Mouse (Mus musculus) urinary bladder, postnatal 0 days (tissue): ENCODE data around the gene Lsm14b. TPM values are rescaled to one million over a fixed set of nuclear protein-coding genes. Genes with fewer than 3 reads are reported as not detected.

Experiments
- polyA plus RNA-seq: library from polyadenylated mRNA; unstranded; fragments of >200 nt; fragmentation: Nextera tagmentation; extraction: Ambion mirVana; gene quantifications from 2 replicates; pipeline ENCODE4 v1.2.1, GENCODE M21; 2015

The Lsm14b gene
- 6.0 and 6.3 TPM in 2 replicates for polyA plus RNA-seq

GRCm38 (mm10) chr2:180024401-180025098 is at the start of gene Lsm14b:
Gene Lsm14b, plus strand, starts transcription at chr2:180024987.

DNA sequence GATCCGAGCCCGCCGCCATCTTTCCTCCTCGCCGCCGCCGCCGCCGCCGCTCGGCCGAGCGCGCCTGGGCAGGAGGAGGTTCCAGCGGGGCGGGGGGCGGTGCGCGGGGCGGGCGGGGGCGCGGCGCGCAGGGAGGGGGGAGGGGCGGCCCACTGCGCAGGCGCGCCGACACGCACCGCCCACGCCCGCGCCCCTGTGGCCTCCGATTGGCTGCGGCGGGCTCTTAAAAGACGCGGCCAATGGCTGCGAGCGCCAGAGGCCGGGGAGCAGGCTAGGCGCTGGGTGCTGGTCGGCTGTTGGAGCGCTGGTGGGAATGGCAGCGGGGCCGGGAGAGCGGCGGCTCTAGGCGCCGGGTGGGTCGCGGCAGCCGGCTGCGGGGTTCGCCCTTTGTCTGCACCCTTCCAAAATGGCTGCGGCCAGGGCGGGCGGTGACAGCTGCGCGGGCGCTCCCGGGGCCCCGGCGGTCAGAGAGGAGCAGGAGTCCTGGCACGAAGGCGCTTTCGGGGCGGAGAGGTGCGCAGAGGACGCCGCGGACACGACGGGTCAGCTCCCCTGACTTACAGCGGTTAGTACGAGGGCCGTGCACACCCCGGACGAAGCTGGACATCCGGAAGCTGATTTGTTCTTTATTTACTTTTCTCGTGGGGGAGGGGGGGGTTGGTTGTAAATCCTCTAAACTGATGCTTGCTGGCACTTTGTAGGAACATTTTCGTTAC is 48.0 kb upstream of the Lsm14b start, which contains the start of gene Taf4:
TSS of gene Taf4 (minus strand) at position 19 of the 716 bp plus-strand sequence.

DNA sequence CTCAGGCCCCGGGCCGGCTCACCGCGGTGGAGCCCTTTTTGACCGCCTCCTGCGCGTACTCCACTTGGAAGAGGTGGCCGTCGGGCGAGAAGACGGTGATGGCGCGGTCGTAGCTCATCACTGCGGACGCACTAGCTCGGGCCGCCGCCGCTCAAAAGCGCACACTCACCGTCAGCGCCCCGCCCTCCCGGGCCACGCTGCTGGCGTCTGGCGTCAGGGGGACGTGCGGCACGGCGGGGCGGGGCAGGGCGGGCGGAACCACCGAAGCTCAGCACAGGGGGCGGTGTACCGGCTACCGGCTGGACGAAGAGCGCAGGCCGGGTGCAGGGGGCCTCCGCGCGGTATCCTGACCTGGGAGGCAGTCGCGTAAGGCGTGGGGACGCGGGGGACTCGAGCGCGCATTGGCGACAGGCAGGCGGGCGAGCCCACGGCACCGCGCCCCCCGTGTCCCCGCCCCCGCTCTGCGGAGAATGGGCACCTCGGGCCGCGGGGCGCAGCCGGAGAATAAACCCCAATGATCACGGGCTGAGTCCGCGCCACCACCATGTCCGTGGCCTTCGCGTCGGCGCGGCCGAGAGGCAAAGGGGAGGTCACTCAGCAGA is 17.6 kb downstream of the Lsm14b start, which contains the start of the genes Psma7 and Ss18l1:
TSS of gene Psma7 (minus strand) at position 178 of the 602 bp plus-strand sequence.
TSS of gene Ss18l1 (plus strand) at position 254 of the 602 bp plus-strand sequence.

GRCm38 (mm10) chr2:180070481-180071453 is 46.0 kb downstream of the Lsm14b start, which contains the start of gene Mtg2:
Gene Mtg2, plus strand, starts transcription at chr2:180070588.

Other genes starting within 250 kb of the Lsm14b start
- gene Taf4, start 48.3 kb upstream of the Lsm14b start, polyA plus RNA-seq = 1.7 and 1.8 TPM in 2 replicates
- gene Psma7, start 17.4 kb downstream of the Lsm14b start, polyA plus RNA-seq = 418 and 423 TPM in 2 replicates
- gene Ss18l1, start 17.5 kb downstream of the Lsm14b start, polyA plus RNA-seq = 1.5 and 1.6 TPM in 2 replicates
- 16.4 and 17.0 TPM in 2 replicates for gene Mtg2, start 45.6 kb downstream of the Lsm14b start, polyA plus RNA-seq
- 0.23 and 0.46 TPM in 2 replicates for gene Hrh3, start 79.5 kb downstream of the Lsm14b start, polyA plus RNA-seq
- 66.3 and 70.3 TPM in 2 replicates for gene Osbpl2, start 94.3 kb downstream of the Lsm14b start, polyA plus RNA-seq
- gene Adrm1, start 146.5 kb downstream of the Lsm14b start, polyA plus RNA-seq = 132 and 134 TPM in 2 replicates
- gene Lama5, start 200.9 kb downstream of the Lsm14b start, polyA plus RNA-seq = 35.1 and 36.7 TPM in 2 replicates
- gene Rps21, start 232.4 kb downstream of the Lsm14b start, polyA plus RNA-seq = 470 and 483 TPM in 2 replicates
- 8.0 and 8.5 TPM in 2 replicates for gene Cables2, start 248.5 kb downstream of the Lsm14b start, polyA plus RNA-seq